Mouse (Mus musculus) embryonic facial prominence, embryonic 10.5 days (tissue): Measurements from ENCODE around the gene Paqr7. TPM values are rescaled to one million over a fixed set of nuclear protein-coding genes. Genes with fewer than 3 reads are reported as not detected.
A peak's percentile ranks its signal among the peaks of the same experiment; 100 is the strongest.

Experiments
- DNase-seq: peaks from one replicate; pipeline ENCODE4 v3.0.0-alpha.2; 2017; ENCODE audit warnings: low spot score
- H3K27ac ChIP-seq: fragments of 300-500 bp; sonication (generic); replicated peaks from 2 replicates; pipeline ENCODE4 v1.5.1; 2016; ENCODE audit warnings: mild to moderate bottlenecking
- H3K27me3 ChIP-seq: fragments of 300-500 bp; sonication (generic); replicated peaks from 2 replicates; pipeline ENCODE4 v1.6.1; 2016; ENCODE audit warnings: low read depth, mild to moderate bottlenecking; ENCODE audit not compliant: poor library complexity, severe bottlenecking
- H3K36me3 ChIP-seq: fragments of 300-500 bp; sonication (generic); replicated peaks from 2 replicates; pipeline ENCODE4 v1.6.1; 2016; ENCODE audit warnings: mild to moderate bottlenecking, moderate library complexity
- H3K4me1 ChIP-seq: fragments of 300-500 bp; sonication (generic); 2 replicates; pipeline ENCODE4 v1.6.1; 2016
- H3K4me3 ChIP-seq: fragments of 300-500 bp; sonication (generic); 2 replicates; pipeline ENCODE4 v1.5.1; 2016; ENCODE audit warnings: mild to moderate bottlenecking, moderate library complexity
- H3K9me3 ChIP-seq: fragments of 300-500 bp; sonication (generic); 2 replicates; pipeline ENCODE4 v1.6.1; 2016; ENCODE audit warnings: mild to moderate bottlenecking
- WGBS: fragments of 180-500 bp; shearing (Covaris S2); methylation state at CpG from one replicate; pipeline ENCODE4 v1.1.7; 2016; 5-methylcytosine and 5-hydroxymethylcytosine counted together
- microRNA-seq: library from miRNA; unstranded; fragments of <30 nt; microRNA quantifications from one replicate; pipeline ENCODE4, GENCODE M21; 2017
- polyA plus RNA-seq: library from polyadenylated mRNA; unstranded; fragments of >200 nt; fragmentation: Nextera tagmentation; extraction: Ambion mirVana; gene quantifications from 2 replicates; pipeline ENCODE4 v1.2.1, GENCODE M21; 2016

Paqr7 gene
- polyA plus RNA-seq, 1 experiment from 2014 or later: 2.1 TPM

- Histone ChIP-seq H3K9me3 (peaks cover 9% of the 10 kb centered on the region), H3K4me1 (peaks cover 30% of the 10 kb centered on the region), H3K36me3 (peaks cover 25% of the 10 kb centered on the region), H3K27me3 (no peaks in the 10 kb centered on the region), H3K4me3 (no peak overlapping the region), H3K27ac (no peak overlapping the region)
- no peak for DNase-seq
- WGBS: 72% methylated on average over 1 of the region's 1 CpGs
Observed at GRCm38 (mm10) chr4:134553631-134554030, 57.1 kb downstream of the Paqr7 start.

GRCm38 (mm10) chr4:134555956-134556580, 59.6 kb downstream of the Paqr7 start:
- DNase-seq: peak; percentile 58
- 71% methylated on average over 8 of the region's 8 CpGs for WGBS
- Histone ChIP-seq H3K27ac (no peak overlapping the region), H3K9me3 (no peaks in the 10 kb centered on the region), H3K4me1 (peaks cover 30% of the 10 kb centered on the region), H3K36me3 (0 out of 2 replicates have a peak, but pooled peaks cover under 1% of the 10 kb centered on the region), H3K4me3 (no peak overlapping the region), H3K27me3 (no peaks in the 10 kb centered on the region)

- H3K27me3 ChIP-seq: no peaks in the 10 kb centered on the region
- H3K4me1 ChIP-seq: peaks cover 16% of the 10 kb centered on the region
- peak; percentile 68 for DNase-seq
- 16% methylated on average over 16 of the region's 16 CpGs for WGBS
- no peak overlapping the region for H3K4me3 ChIP-seq
- H3K9me3 ChIP-seq: no peaks in the 10 kb centered on the region
- H3K27ac ChIP-seq: 0 out of 2 replicates have a peak overlapping the region, but pooled peaks have one; percentile 51
- 0 out of 2 replicates have a peak, but pooled peaks cover 4% of the 10 kb centered on the region for H3K36me3 ChIP-seq
Observed at GRCm38 (mm10) chr4:134557626-134558249, 61.2 kb downstream of the Paqr7 start.

GRCm38 (mm10) chr4:134558570-134559113, 62.1 kb downstream of the Paqr7 start:
- H3K9me3 ChIP-seq: no peaks in the 10 kb centered on the region
- H3K4me1 ChIP-seq: peaks cover 16% of the 10 kb centered on the region
- H3K27ac ChIP-seq: no peak overlapping the region
- peaks cover 4% of the 10 kb centered on the region; the same call in 1 of the 2 replicates for H3K36me3 ChIP-seq
- H3K27me3 ChIP-seq: no peaks in the 10 kb centered on the region
- H3K4me3 ChIP-seq: no peak overlapping the region
- DNase-seq: peak; percentile 34
- 44% methylated on average over 9 of the region's 9 CpGs for WGBS

- Histone ChIP-seq H3K36me3 (peaks cover 4% of the 10 kb centered on the region; the same call in 1 of the 2 replicates), H3K9me3 (no peaks in the 10 kb centered on the region), H3K4me3 (no peak overlapping the region), H3K27me3 (no peaks in the 10 kb centered on the region), H3K4me1 (peaks cover 16% of the 10 kb centered on the region), H3K27ac (no peak overlapping the region)
- no peak for DNase-seq
- WGBS: 81% methylated on average over 7 of the region's 7 CpGs
Observed at GRCm38 (mm10) chr4:134559154-134559553, 62.7 kb downstream of the Paqr7 start.

Small RNAs within 50 kb of the gene (microRNA-seq; reads per million reads assigned to microRNA genes)
- gene Gm23634: not detected

Other genes starting within 250 kb of the Paqr7 start
- gene Gm30191, start 249.8 kb upstream of the Paqr7 start, polyA plus RNA-seq: not detected in 2 replicates
- 7.4 and 7.9 TPM in 2 replicates for gene Grrp1, start 242.6 kb upstream of the Paqr7 start, polyA plus RNA-seq
- gene Pdik1l, start 208.8 kb upstream of the Paqr7 start, polyA plus RNA-seq: 19.2 and 24.3 TPM in 2 replicates
- gene Trim63, start 181.6 kb upstream of the Paqr7 start, polyA plus RNA-seq: 0.31 and 0.34 TPM in 2 replicates
- gene Slc30a2, start 153.5 kb upstream of the Paqr7 start, polyA plus RNA-seq: 0.07 TPM in 1 of 2 replicates, not detected in the other
- gene Extl1, start 112.8 kb upstream of the Paqr7 start, polyA plus RNA-seq: 0.25 and 0.66 TPM in 2 replicates
- 7.0 and 8.3 TPM in 2 replicates for gene Pafah2, start 100.4 kb upstream of the Paqr7 start, polyA plus RNA-seq
- gene Stmn1, start 28.4 kb upstream of the Paqr7 start, polyA plus RNA-seq: 2,394 and 2,556 TPM in 2 replicates
- 28.2 and 28.6 TPM in 2 replicates for gene Aunip, start 14.3 kb downstream of the Paqr7 start, polyA plus RNA-seq
- 107 and 114 TPM in 2 replicates for gene Mtfr1l, start 38.7 kb downstream of the Paqr7 start, polyA plus RNA-seq
- 9.5 and 9.7 TPM in 2 replicates for gene Selenon, start 55.5 kb downstream of the Paqr7 start, polyA plus RNA-seq
- gene Man1c1, start 207.6 kb downstream of the Paqr7 start, polyA plus RNA-seq: 2.6 and 2.8 TPM in 2 replicates